Mouse (Mus musculus): ENCODE measurements around the gene Gm49358.

- no peak for TF ChIP-seq GATA1 (IDR thresholded peaks at IDR 0.05; ENCODE audit: low read length)
- TF ChIP-seq TAL1 (IDR thresholded peaks at IDR 0.05; ENCODE audit: low read length) = no peak
Measured at GRCm38 (mm10) chr10:86779816-86780500, 16.2 kb downstream of the Gm49358 start.

All from erythroblast, embryonic 14.5 days (primary cell).